Mouse (Mus musculus) inflammation-experienced regulatory T-cells, adult 16 weeks (primary cell): Measurements from ENCODE around the gene Ndfip2. TPM values are rescaled to one million over a fixed set of nuclear protein-coding genes. Genes with fewer than 3 reads are reported as not detected.

Source experiments
- polyA plus RNA-seq: library from polyadenylated mRNA; unstranded; fragments of 100-300 nt; shearing (Covaris generic); gene quantifications from one replicate; pipeline ENCODE4 v1.2.1, GENCODE M21; 2017

The Ndfip2 gene
- polyA plus RNA-seq: 71.3 TPM

GRCm38 (mm10) chr14:105258379-105259034, at the start of gene Ndfip2:
TSS of gene Ndfip2 (plus strand) at chr14:105258573.

Other genes starting within 250 kb of the Ndfip2 start
- gene Rbm26, start 81.2 kb upstream of the Ndfip2 start, polyA plus RNA-seq: 18.1 TPM